Mouse (Mus musculus): ENCODE measurements around the gene Anapc7.

- TF ChIP-seq CTCF (IDR thresholded peaks at IDR 0.05; ENCODE audit: low read depth) (no peak; the same call in 1 of the 2 replicates), EP300 (IDR thresholded peaks at IDR 0.05; ENCODE audit: low read depth) (peak; percentile 47)
These were observed 825 bp downstream of the Anapc7 start for GRCm38 (mm10) chr5:122422071-122422964.
